Mouse (Mus musculus) liver, adult 2 months (tissue): ENCODE measurements around the gene Nfkb1. TPM values are rescaled to one million over a fixed set of nuclear protein-coding genes. Genes with fewer than 3 reads are reported as not detected.

Source experiments
- DNase-seq: peaks from one replicate; pipeline ENCODE4 v3.0.0-alpha.2; 2011; ENCODE audit warnings: low read depth, low spot score; ENCODE audit errors: extremely low read depth
- H3K27ac ChIP-seq: fragments of 200-500 bp; replicated peaks from 2 replicates; pipeline ENCODE4 v1.5.1; 2012; ENCODE audit warnings: low read depth, mild to moderate bottlenecking, control low read depth, inconsistent platforms, low read length; ENCODE audit not compliant: insufficient read depth
- H3K27me3 ChIP-seq: fragments of 200-500 bp; 2 replicates; pipeline ENCODE4 v1.6.1; 2012; ENCODE audit warnings: mild to moderate bottlenecking, moderate library complexity, low read length, inconsistent platforms; ENCODE audit not compliant: control insufficient read depth, insufficient read depth
- H3K36me3 ChIP-seq: fragments of 200-500 bp; 2 replicates; pipeline ENCODE4 v1.6.1; 2012; ENCODE audit warnings: low read length, inconsistent platforms; ENCODE audit not compliant: control insufficient read depth, insufficient read depth
- H3K4me1 ChIP-seq: fragments of 200-500 bp; 2 replicates; pipeline ENCODE4 v1.6.1; 2011; ENCODE audit warnings: low read length; ENCODE audit not compliant: control insufficient read depth, insufficient read depth
- H3K4me3 ChIP-seq: fragments of 200-500 bp; 2 replicates; pipeline ENCODE4 v1.5.1; 2011; ENCODE audit warnings: low read depth, mild to moderate bottlenecking, control low read depth, low read length, moderate library complexity; ENCODE audit not compliant: insufficient read depth
- H3K79me2 ChIP-seq: fragments of 200-500 bp; 2 replicates; pipeline ENCODE4 v1.6.1; 2012; ENCODE audit warnings: inconsistent platforms, mild to moderate bottlenecking, low read length, moderate library complexity; ENCODE audit not compliant: control insufficient read depth, insufficient read depth
- H3K9ac ChIP-seq: fragments of 200-500 bp; 2 replicates; pipeline ENCODE4 v1.6.1; 2012; ENCODE audit warnings: low read depth, mild to moderate bottlenecking, control low read depth, inconsistent platforms, low read length
- CTCF ChIP-seq: fragments of 200-500 bp; IDR thresholded peaks from 2 replicates; pipeline ENCODE4 v1.5.1; 2011; ENCODE audit warnings: low read depth, low read length, control low read depth
- POLR2A ChIP-seq: fragments of 200-500 bp; IDR thresholded peaks from 2 replicates; pipeline ENCODE4 v1.6.1; 2011; ENCODE audit warnings: low read length, control low read depth; ENCODE audit not compliant: insufficient read depth; ENCODE audit errors: extremely low read depth
- WGBS: fragments of 180-500 bp; shearing (Covaris S2); methylation state at CpG from one replicate; pipeline ENCODE4 v1.1.7; 2018; 5-methylcytosine and 5-hydroxymethylcytosine counted together
- polyA plus RNA-seq: library from polyadenylated mRNA; depleted of rRNA; stranded (reverse); fragments of >200 nt; gene quantifications from 2 replicates; pipeline ENCODE4 v1.2.3, GENCODE M21; 2012
- total RNA-seq: library from RNA; depleted of rRNA; stranded (reverse); fragments of >200 nt; gene quantifications from 2 replicates; pipeline ENCODE4 v1.2.3, GENCODE M21; 2014

Nfkb1 gene
- total and polyA plus RNA-seq, 2 experiments = 19.5 to 24.5 TPM

DNA sequence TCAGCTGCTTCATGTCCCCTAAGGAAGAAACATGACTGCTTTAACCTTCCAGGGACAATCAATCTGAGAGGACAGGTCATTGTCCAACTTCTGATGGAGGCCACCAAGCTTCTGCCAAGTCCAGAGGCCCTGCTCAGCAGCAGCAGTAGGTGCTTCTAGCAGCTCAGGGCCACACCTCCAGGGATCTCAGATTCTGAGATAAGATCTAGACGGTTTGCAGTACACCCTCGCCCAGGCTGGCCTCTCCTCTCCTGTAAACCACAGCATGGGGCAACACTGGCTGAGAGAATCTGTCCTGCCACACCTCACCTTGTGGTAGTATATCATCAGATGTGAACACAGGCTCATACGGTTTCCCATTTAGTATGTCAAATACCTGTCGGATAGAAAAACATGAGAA is 100.9 kb downstream of the Nfkb1 start:
- Histone ChIP-seq H3K27ac (no peak overlapping the region), H3K4me3 (no peak overlapping the region), H3K4me1 (no peaks in the 10 kb centered on the region; the same call in none of the 2 replicates), H3K27me3 (no peaks in the 10 kb centered on the region), H3K9ac (no peak overlapping the region), H3K36me3 (peaks cover 58% of the 10 kb centered on the region), H3K79me2 (no peaks in the 10 kb centered on the region)
- DNase-seq = no peak
- TF ChIP-seq CTCF (no peak), POLR2A (no peak)
- WGBS = 76% methylated on average over 4 of the region's 4 CpGs

DNA sequence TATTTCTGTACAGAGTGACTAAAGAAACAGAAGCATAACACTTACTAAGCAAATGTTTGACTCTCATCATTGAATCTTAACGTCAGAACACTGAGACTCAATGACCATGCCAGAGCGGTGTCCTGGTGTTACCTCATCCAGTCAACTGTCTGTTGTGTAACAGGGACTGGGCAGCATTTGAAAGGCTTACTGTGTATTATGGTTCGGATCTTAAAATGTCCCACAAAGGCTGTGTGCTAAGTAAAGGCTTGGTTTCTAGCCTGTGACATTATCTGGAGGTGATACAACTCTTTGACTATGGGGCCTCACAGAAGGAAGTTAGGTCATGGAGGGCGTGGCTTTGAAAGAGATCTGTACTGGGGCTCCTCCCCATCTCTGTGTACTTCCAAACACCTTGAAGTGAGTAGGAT is 104.9 kb downstream of the Nfkb1 start:
- DNase-seq = peak; percentile 65
- WGBS = 39% methylated on average over 4 of the region's 4 CpGs
- Histone ChIP-seq H3K9ac (no peak overlapping the region), H3K27ac (no peak overlapping the region), H3K4me3 (no peak overlapping the region), H3K79me2 (no peaks in the 10 kb centered on the region), H3K4me1 (no peaks in the 10 kb centered on the region; the same call in 1 of the 2 replicates), H3K36me3 (peaks cover 38% of the 10 kb centered on the region), H3K27me3 (no peaks in the 10 kb centered on the region)
- TF ChIP-seq POLR2A (no peak), CTCF (no peak)

DNA sequence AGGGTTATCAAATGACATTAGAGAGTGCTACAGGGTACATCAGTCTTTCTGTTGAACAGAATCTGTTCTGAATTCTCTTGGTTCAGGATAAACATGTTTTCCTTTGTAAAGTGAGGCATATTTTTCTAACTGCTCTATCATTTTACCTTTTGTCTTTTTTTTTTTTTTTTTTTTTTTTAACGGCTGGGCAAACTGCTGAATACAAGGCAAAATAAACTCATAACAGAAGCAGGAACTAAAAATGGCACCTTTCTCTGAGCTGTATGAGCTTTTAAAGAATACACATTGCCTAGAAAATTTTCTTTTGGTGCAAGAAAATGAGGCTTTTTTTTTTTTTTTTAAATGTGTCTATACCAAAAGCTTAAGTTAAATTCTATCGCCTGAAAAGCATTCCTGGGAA is 105.3 kb downstream of the Nfkb1 start:
- no peak for DNase-seq
- Histone ChIP-seq H3K79me2 (no peaks in the 10 kb centered on the region), H3K4me1 (no peaks in the 10 kb centered on the region; the same call in 1 of the 2 replicates), H3K27me3 (no peaks in the 10 kb centered on the region), H3K27ac (no peak overlapping the region), H3K4me3 (no peak overlapping the region), H3K36me3 (peaks cover 34% of the 10 kb centered on the region), H3K9ac (no peak overlapping the region)
- TF ChIP-seq POLR2A (no peak), CTCF (no peak)
- WGBS = 59% methylated on average over 2 of the region's 2 CpGs

DNA sequence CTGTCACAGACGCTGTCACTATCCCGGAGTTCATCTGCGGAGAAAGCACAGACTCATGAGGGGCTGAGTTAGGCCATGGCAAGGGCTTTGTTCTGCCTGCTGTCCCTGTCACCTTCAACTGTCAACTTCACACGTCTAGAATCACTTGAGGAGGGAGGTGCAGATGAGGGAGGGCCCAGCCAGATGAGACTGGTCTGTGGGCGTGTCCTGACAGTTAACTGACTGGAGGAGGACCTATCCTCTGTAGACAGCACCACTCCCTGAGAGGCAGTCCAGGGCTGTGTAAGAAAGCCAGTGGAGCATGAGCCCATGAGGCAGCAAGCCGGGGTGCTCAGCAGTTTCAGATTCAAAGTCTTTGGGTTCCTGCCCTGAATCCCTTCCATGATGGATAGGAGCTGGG is 105.9 kb downstream of the Nfkb1 start:
- TF ChIP-seq CTCF (no peak), POLR2A (no peak)
- Histone ChIP-seq H3K79me2 (no peaks in the 10 kb centered on the region), H3K36me3 (peaks cover 29% of the 10 kb centered on the region), H3K4me1 (no peaks in the 10 kb centered on the region; the same call in 1 of the 2 replicates), H3K4me3 (no peak overlapping the region), H3K9ac (no peak overlapping the region), H3K27ac (no peak overlapping the region), H3K27me3 (no peaks in the 10 kb centered on the region)
- no peak for DNase-seq
- WGBS = 82% methylated on average over 6 of the region's 6 CpGs

DNA sequence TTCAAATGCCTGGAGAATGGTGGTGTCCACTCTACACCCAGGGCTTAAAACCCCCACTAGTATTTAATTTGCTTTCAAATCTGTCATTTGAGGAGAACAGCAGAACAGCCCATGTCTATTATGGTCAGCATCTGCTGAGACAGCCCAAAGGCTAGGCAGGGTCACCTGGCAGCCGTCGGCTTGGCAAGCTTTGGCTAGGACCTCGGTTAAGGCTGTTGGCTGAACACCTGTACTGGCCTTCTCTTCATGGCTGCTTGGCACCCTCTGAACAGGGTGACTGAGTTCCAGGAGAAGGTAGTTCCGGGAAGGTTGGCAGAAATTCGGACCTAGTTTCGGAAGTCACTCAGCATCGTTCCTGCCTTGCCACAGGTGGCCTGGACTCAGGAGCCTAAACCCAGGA is 109.1 kb downstream of the Nfkb1 start:
- 41% methylated on average over 7 of the region's 7 CpGs for WGBS
- DNase-seq = peak; percentile 43
- Histone ChIP-seq H3K27me3 (no peaks in the 10 kb centered on the region), H3K4me3 (no peak overlapping the region), H3K9ac (no peak overlapping the region), H3K79me2 (no peaks in the 10 kb centered on the region), H3K4me1 (no peaks in the 10 kb centered on the region; the same call in 1 of the 2 replicates), H3K36me3 (peaks cover 11% of the 10 kb centered on the region), H3K27ac (no peak overlapping the region)
- no peak for TF ChIP-seq CTCF
- no peak for TF ChIP-seq POLR2A

DNA sequence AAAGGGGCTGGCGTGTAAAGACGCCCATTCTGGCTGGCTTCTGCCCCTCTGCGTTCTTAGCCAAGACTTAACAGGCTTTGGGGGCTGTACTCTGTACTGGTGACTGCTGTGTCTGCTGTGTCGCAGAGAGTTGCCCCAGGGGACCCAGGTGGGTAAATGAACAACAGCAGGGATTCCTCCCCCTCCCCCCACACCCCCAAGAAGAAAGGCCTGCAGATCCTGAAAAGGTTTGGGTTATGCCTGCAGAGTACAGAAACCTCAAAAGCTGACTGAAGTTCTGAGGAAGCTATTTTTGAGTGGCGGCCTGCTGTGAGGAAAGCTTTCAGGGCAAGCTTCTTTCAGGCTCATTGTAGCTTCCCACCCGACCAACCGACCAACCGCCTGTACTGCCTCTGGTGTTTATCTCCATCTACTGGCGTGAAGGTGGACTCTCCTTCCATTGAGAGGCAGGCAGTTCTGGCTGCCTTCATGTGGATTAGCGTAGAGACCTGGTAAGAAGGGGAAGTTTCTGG is 109.7 kb downstream of the Nfkb1 start:
- peak; percentile 40 for TF ChIP-seq CTCF
- TF ChIP-seq POLR2A = no peak
- 56% methylated on average over 10 of the region's 10 CpGs for WGBS

More for the DNA sequence above, 109.7 kb downstream of the Nfkb1 start:
- Histone ChIP-seq H3K9ac (no peak overlapping the region), H3K27ac (no peak overlapping the region), H3K79me2 (no peaks in the 10 kb centered on the region), H3K27me3 (no peaks in the 10 kb centered on the region), H3K36me3 (peaks cover 10% of the 10 kb centered on the region), H3K4me3 (no peak overlapping the region), H3K4me1 (no peaks in the 10 kb centered on the region)
- no peak for DNase-seq
